Mouse (Mus musculus) liver, postnatal 0 days (tissue): ENCODE measurements around the gene Srxn1. TPM values are rescaled to one million over a fixed set of nuclear protein-coding genes. Genes with fewer than 3 reads are reported as not detected.

Source experiments
- ATAC-seq: fragments of 200-750 bp; cut with Nextera tagmentation; 2 replicates; pipeline ENCODE4 v1.8.0; 2017; ENCODE audit warnings: mild to moderate bottlenecking, moderate library complexity
- DNase-seq: peaks from one replicate; pipeline ENCODE4 v3.0.0-alpha.2; 2016
- H3K27ac ChIP-seq: fragments of 300-500 bp; sonication (generic); 2 replicates; pipeline ENCODE4 v1.5.1; 2014; ENCODE audit warnings: antibody characterized with exemption, moderate library complexity, mild to moderate bottlenecking, low read depth
- H3K27me3 ChIP-seq: fragments of 300-500 bp; sonication (generic); 2 replicates; pipeline ENCODE4 v1.6.1; 2014; ENCODE audit warnings: low read length, control low read depth, mixed read lengths; ENCODE audit not compliant: insufficient read depth
- H3K36me3 ChIP-seq: fragments of 300-500 bp; sonication (generic); replicated peaks from 2 replicates; pipeline ENCODE4 v1.6.1; 2014; ENCODE audit warnings: mild to moderate bottlenecking, control low read depth, low read length, moderate library complexity, mixed read lengths; ENCODE audit not compliant: insufficient read depth
- H3K4me1 ChIP-seq: fragments of 300-500 bp; sonication (generic); 2 replicates; pipeline ENCODE4 v1.6.1; 2014; ENCODE audit warnings: antibody characterized with exemption, mild to moderate bottlenecking, control low read depth; ENCODE audit not compliant: insufficient read depth
- H3K4me2 ChIP-seq: fragments of 300-500 bp; sonication (generic); 2 replicates; pipeline ENCODE4 v1.6.1; 2014; ENCODE audit warnings: low read depth, mild to moderate bottlenecking, low read length, moderate library complexity, mixed read lengths
- H3K4me3 ChIP-seq: fragments of 300-500 bp; sonication (generic); 2 replicates; pipeline ENCODE4 v1.5.1; 2014; ENCODE audit warnings: low read depth, low read length
- H3K9ac ChIP-seq: fragments of 300-500 bp; sonication (generic); replicated peaks from 2 replicates; pipeline ENCODE4 v1.6.1; 2014; ENCODE audit warnings: mild to moderate bottlenecking, moderate library complexity
- H3K9me3 ChIP-seq: fragments of 300-500 bp; sonication (generic); 2 replicates; pipeline ENCODE4 v1.6.1; 2016; ENCODE audit warnings: mild to moderate bottlenecking, control low read depth, low read length, mixed read lengths
- CTCF ChIP-seq: sonication (generic); IDR thresholded peaks from 2 replicates; pipeline ENCODE4 v1.5.1; 2016; ENCODE audit warnings: antibody characterized with exemption, low read depth
- EP300 ChIP-seq: IDR thresholded peaks from 2 replicates; pipeline ENCODE4 v1.6.1; 2016; ENCODE audit warnings: antibody characterized with exemption, low read depth, mild to moderate bottlenecking
- WGBS: fragments of 180-500 bp; shearing (Covaris S2); extraction: QIAGEN DNeasy Blood & Tissue Kit; methylation state at CpG from one replicate; pipeline ENCODE4 v1.1.7; 2014; ENCODE audit not compliant: insufficient replicate concordance; 5-methylcytosine and 5-hydroxymethylcytosine counted together
- polyA plus RNA-seq: library from polyadenylated mRNA; unstranded; fragments of >200 nt; fragmentation: Nextera tagmentation; extraction: Ambion mirVana; gene quantifications from 2 replicates; pipeline ENCODE4 v1.2.1, GENCODE M21; 2015

The Srxn1 gene
- polyA plus RNA-seq, 1 experiment from 2014 or later = 8.7 TPM

- 31% methylated on average over 10 of the region's 10 CpGs for WGBS
These were observed 7.7 kb downstream of the Srxn1 start for GRCm38 (mm10) chr2:152112970-152113369.

GRCm38 (mm10) chr2:152114057-152114975 lies 9.0 kb downstream of the Srxn1 start:
- Histone ChIP-seq H3K9me3 (no peaks in the 10 kb centered on the region), H3K36me3 (no peaks in the 10 kb centered on the region), H3K4me2 (peak overlapping the region; percentile 26; the same call in 1 of the 2 replicates), H3K9ac (no peak overlapping the region), H3K27ac (no peak overlapping the region), H3K4me3 (no peak overlapping the region), H3K4me1 (no peaks in the 10 kb centered on the region), H3K27me3 (peaks cover 11% of the 10 kb centered on the region; the same call in 1 of the 2 replicates)
- WGBS = 26% methylated on average over 36 of the region's 36 CpGs
- DNase-seq (no peak), ATAC-seq (no peak)
- TF ChIP-seq CTCF (no peak), EP300 (no peak)

More at GRCm38 (mm10) chr2:152112970-152113369, 7.7 kb downstream of the Srxn1 start:
- ATAC-seq (no peak), DNase-seq (no peak)
- Histone ChIP-seq H3K4me1 (no peaks in the 10 kb centered on the region), H3K27ac (no peak overlapping the region), H3K4me3 (no peak overlapping the region), H3K4me2 (no peak overlapping the region), H3K9me3 (no peaks in the 10 kb centered on the region), H3K27me3 (peaks cover 11% of the 10 kb centered on the region; the same call in 1 of the 2 replicates), H3K9ac (no peak overlapping the region), H3K36me3 (no peaks in the 10 kb centered on the region)
- TF ChIP-seq CTCF (no peak), EP300 (no peak)

GRCm38 (mm10) chr2:152117694-152118093 lies 12.4 kb downstream of the Srxn1 start:
- WGBS = 55% methylated on average over 7 of the region's 7 CpGs
- Histone ChIP-seq H3K9ac (no peak overlapping the region), H3K4me1 (0 out of 2 replicates have a peak, but pooled peaks cover 1% of the 10 kb centered on the region), H3K4me2 (no peak overlapping the region), H3K4me3 (no peak overlapping the region), H3K9me3 (no peaks in the 10 kb centered on the region), H3K27ac (no peak overlapping the region), H3K27me3 (peaks cover 11% of the 10 kb centered on the region; the same call in 1 of the 2 replicates), H3K36me3 (no peaks in the 10 kb centered on the region)
- TF ChIP-seq EP300 (peak; percentile 20; the same call in 1 of the 2 replicates), CTCF (no peak)
- peak; percentile 54 for ATAC-seq
- DNase-seq = no peak

GRCm38 (mm10) chr2:152119228-152119865 lies 14.0 kb downstream of the Srxn1 start:
- Histone ChIP-seq H3K27ac (no peak overlapping the region), H3K27me3 (peaks cover 11% of the 10 kb centered on the region; the same call in 1 of the 2 replicates), H3K4me1 (0 out of 2 replicates have a peak, but pooled peaks cover 3% of the 10 kb centered on the region), H3K36me3 (no peaks in the 10 kb centered on the region), H3K9me3 (no peaks in the 10 kb centered on the region), H3K9ac (no peak overlapping the region), H3K4me3 (no peak overlapping the region), H3K4me2 (no peak overlapping the region)
- 57% methylated on average over 6 of the region's 6 CpGs for WGBS
- ATAC-seq (no peak), DNase-seq (no peak)
- TF ChIP-seq CTCF = no peak
- no peak for TF ChIP-seq EP300

GRCm38 (mm10) chr2:152122896-152123295 lies 17.6 kb downstream of the Srxn1 start:
- H3K27me3 ChIP-seq = no peaks in the 10 kb centered on the region
- peak; percentile 54 for DNase-seq
- 0 out of 2 replicates have a peak, but pooled peaks cover 3% of the 10 kb centered on the region for H3K4me1 ChIP-seq
- 37% methylated on average over 9 of the region's 9 CpGs for WGBS
- H3K9ac ChIP-seq = no peak overlapping the region
- TF ChIP-seq EP300 (peak; percentile 82), CTCF (no peak)
- ATAC-seq = peak; percentile 92
- no peak overlapping the region for H3K27ac ChIP-seq
- H3K36me3 ChIP-seq = no peaks in the 10 kb centered on the region
- H3K4me2 ChIP-seq = peak overlapping the region; percentile 18
- H3K4me3 ChIP-seq = no peak overlapping the region
- H3K9me3 ChIP-seq = no peaks in the 10 kb centered on the region

- TF ChIP-seq EP300 (no peak), CTCF (0 out of 2 replicates have a peak, but pooled peaks have one; percentile 19)
- no peaks in the 10 kb centered on the region for H3K27me3 ChIP-seq
- ATAC-seq (no peak), DNase-seq (no peak)
- no peak overlapping the region for H3K27ac ChIP-seq
- no peak overlapping the region for H3K4me3 ChIP-seq
- H3K36me3 ChIP-seq = no peaks in the 10 kb centered on the region
- WGBS = 68% methylated on average over 2 of the region's 2 CpGs
- no peak overlapping the region for H3K9ac ChIP-seq
- H3K4me1 ChIP-seq = no peaks in the 10 kb centered on the region
- no peak overlapping the region for H3K4me2 ChIP-seq
- H3K9me3 ChIP-seq = no peaks in the 10 kb centered on the region
These were observed 23.3 kb downstream of the Srxn1 start for GRCm38 (mm10) chr2:152128597-152128996.
